Mouse (Mus musculus) hindbrain, embryonic 15.5 days (tissue): ENCODE results near the gene Nfe2l1. TPM values are rescaled to one million over a fixed set of nuclear protein-coding genes. Genes with fewer than 3 reads are reported as not detected.

ENCODE experiments used
- ATAC-seq: fragments of 200-750 bp; cut with Nextera tagmentation; 2 replicates; pipeline ENCODE4 v1.8.0; 2017; ENCODE audit warnings: low read depth, moderate number of reproducible peaks, moderate TSS enrichment; ENCODE audit not compliant: low FRiP score
- H3K27ac ChIP-seq: fragments of 300-500 bp; sonication (generic); replicated peaks from 2 replicates; pipeline ENCODE4 v1.5.1; 2015; ENCODE audit warnings: mild to moderate bottlenecking, inconsistent platforms
- H3K27me3 ChIP-seq: fragments of 300-500 bp; sonication (generic); 2 replicates; pipeline ENCODE4 v1.6.1; 2015; ENCODE audit warnings: control low read depth, inconsistent platforms
- H3K36me3 ChIP-seq: fragments of 300-500 bp; sonication (generic); 2 replicates; pipeline ENCODE4 v1.6.1; 2015; ENCODE audit warnings: control low read depth, inconsistent platforms
- H3K4me1 ChIP-seq: fragments of 300-500 bp; sonication (generic); replicated peaks from 2 replicates; pipeline ENCODE4 v1.6.1; 2015; ENCODE audit warnings: control low read depth, inconsistent platforms
- H3K4me2 ChIP-seq: fragments of 300-500 bp; sonication (generic); 2 replicates; pipeline ENCODE4 v1.6.1; 2015; ENCODE audit warnings: moderate library complexity, mild to moderate bottlenecking, inconsistent platforms
- H3K4me3 ChIP-seq: fragments of 300-500 bp; sonication (generic); 2 replicates; pipeline ENCODE4 v1.5.1; 2015; ENCODE audit warnings: mild to moderate bottlenecking, inconsistent platforms
- H3K9ac ChIP-seq: fragments of 300-500 bp; sonication (generic); 2 replicates; pipeline ENCODE4 v1.6.1; 2015; ENCODE audit warnings: inconsistent platforms
- H3K9me3 ChIP-seq: fragments of 300-500 bp; sonication (generic); 2 replicates; pipeline ENCODE4 v1.6.1; 2016; ENCODE audit warnings: control low read depth, inconsistent platforms
- WGBS: fragments of 180-500 bp; shearing (Covaris S2); methylation state at CpG from one replicate; pipeline ENCODE4 v1.1.7; 2015; 5-methylcytosine and 5-hydroxymethylcytosine counted together
- polyA plus RNA-seq: library from polyadenylated mRNA; unstranded; fragments of >200 nt; fragmentation: Nextera tagmentation; extraction: Ambion mirVana; gene quantifications from 2 replicates; pipeline ENCODE4 v1.2.1, GENCODE M21; 2015

The Nfe2l1 gene
- polyA plus RNA-seq, 1 experiment from 2014 or later = 80.5 TPM

GRCm38 (mm10) chr11:96840290-96840689 is 10.5 kb upstream of the Nfe2l1 start:
- Histone ChIP-seq H3K9ac (no peak overlapping the region), H3K4me1 (no peaks in the 10 kb centered on the region), H3K36me3 (no peaks in the 10 kb centered on the region), H3K27ac (no peak overlapping the region), H3K9me3 (no peaks in the 10 kb centered on the region), H3K27me3 (no peaks in the 10 kb centered on the region), H3K4me3 (no peak overlapping the region), H3K4me2 (no peak overlapping the region)
- no peak for ATAC-seq
- 38% methylated on average over 8 of the region's 8 CpGs for WGBS

GRCm38 (mm10) chr11:96839877-96840276 is 10.1 kb upstream of the Nfe2l1 start:
- H3K4me3 ChIP-seq = no peak overlapping the region
- no peaks in the 10 kb centered on the region for H3K9me3 ChIP-seq
- H3K36me3 ChIP-seq = no peaks in the 10 kb centered on the region
- 81% methylated on average over 3 of the region's 3 CpGs for WGBS
- ATAC-seq = no peak
- H3K4me1 ChIP-seq = no peaks in the 10 kb centered on the region
- no peak overlapping the region for H3K27ac ChIP-seq
- no peak overlapping the region for H3K9ac ChIP-seq
- H3K27me3 ChIP-seq = no peaks in the 10 kb centered on the region
- no peak overlapping the region for H3K4me2 ChIP-seq

- Histone ChIP-seq H3K4me2 (no peak overlapping the region), H3K4me1 (no peaks in the 10 kb centered on the region), H3K9me3 (no peaks in the 10 kb centered on the region), H3K27ac (no peak overlapping the region), H3K36me3 (no peaks in the 10 kb centered on the region), H3K4me3 (no peak overlapping the region), H3K9ac (no peak overlapping the region), H3K27me3 (no peaks in the 10 kb centered on the region)
- no peak for ATAC-seq
- 83% methylated on average over 7 of the region's 7 CpGs for WGBS
Measured at GRCm38 (mm10) chr11:96839428-96839827, 9.7 kb upstream of the Nfe2l1 start.

GRCm38 (mm10) chr11:96838341-96838740 is 8.6 kb upstream of the Nfe2l1 start:
- Histone ChIP-seq H3K36me3 (no peaks in the 10 kb centered on the region), H3K4me3 (no peak overlapping the region), H3K9me3 (no peaks in the 10 kb centered on the region), H3K27ac (no peak overlapping the region), H3K27me3 (no peaks in the 10 kb centered on the region), H3K4me1 (no peaks in the 10 kb centered on the region), H3K9ac (no peak overlapping the region), H3K4me2 (no peak overlapping the region)
- 76% methylated on average over 4 of the region's 4 CpGs for WGBS
- no peak for ATAC-seq

GRCm38 (mm10) chr11:96837298-96837697 is 7.5 kb upstream of the Nfe2l1 start:
- Histone ChIP-seq H3K4me2 (no peak overlapping the region), H3K27ac (no peak overlapping the region), H3K9ac (no peak overlapping the region), H3K4me3 (no peak overlapping the region), H3K9me3 (no peaks in the 10 kb centered on the region), H3K36me3 (no peaks in the 10 kb centered on the region), H3K27me3 (no peaks in the 10 kb centered on the region), H3K4me1 (no peaks in the 10 kb centered on the region)
- WGBS = 30% methylated on average over 9 of the region's 9 CpGs
- ATAC-seq = no peak

GRCm38 (mm10) chr11:96834127-96834526 is 4.4 kb upstream of the Nfe2l1 start:
- no peak for ATAC-seq
- WGBS = 97% methylated on average over 1 of the region's 1 CpGs
- Histone ChIP-seq H3K36me3 (no peaks in the 10 kb centered on the region), H3K27ac (no peak overlapping the region), H3K4me2 (no peak overlapping the region), H3K27me3 (no peaks in the 10 kb centered on the region), H3K9me3 (no peaks in the 10 kb centered on the region), H3K4me3 (no peak overlapping the region), H3K4me1 (peaks cover 5% of the 10 kb centered on the region), H3K9ac (no peak overlapping the region)

- Histone ChIP-seq H3K27me3 (no peaks in the 10 kb centered on the region), H3K4me2 (no peak overlapping the region), H3K4me3 (no peak overlapping the region), H3K9me3 (no peaks in the 10 kb centered on the region), H3K9ac (no peak overlapping the region), H3K27ac (no peak overlapping the region), H3K4me1 (peaks cover 17% of the 10 kb centered on the region), H3K36me3 (no peaks in the 10 kb centered on the region)
- no peak for ATAC-seq
- WGBS = 71% methylated on average over 2 of the region's 2 CpGs
Measured at GRCm38 (mm10) chr11:96832973-96833372, 3.2 kb upstream of the Nfe2l1 start.

GRCm38 (mm10) chr11:96832541-96832940 is 2.8 kb upstream of the Nfe2l1 start:
- no peak for ATAC-seq
- H3K27ac ChIP-seq = no peak overlapping the region
- WGBS = 93% methylated on average over 3 of the region's 3 CpGs
- H3K4me1 ChIP-seq = peaks cover 21% of the 10 kb centered on the region
- H3K36me3 ChIP-seq = no peaks in the 10 kb centered on the region
- H3K4me3 ChIP-seq = no peak overlapping the region
- H3K27me3 ChIP-seq = no peaks in the 10 kb centered on the region
- no peaks in the 10 kb centered on the region for H3K9me3 ChIP-seq
- no peak overlapping the region for H3K9ac ChIP-seq
- H3K4me2 ChIP-seq = no peak overlapping the region

GRCm38 (mm10) chr11:96831516-96831915 is 1.7 kb upstream of the Nfe2l1 start:
- Histone ChIP-seq H3K36me3 (peaks cover 2% of the 10 kb centered on the region; the same call in 1 of the 2 replicates), H3K4me1 (peaks cover 32% of the 10 kb centered on the region), H3K27me3 (no peaks in the 10 kb centered on the region), H3K4me2 (no peak overlapping the region), H3K27ac (0 out of 2 replicates have a peak overlapping the region, but pooled peaks have one; percentile 15), H3K9ac (no peak overlapping the region), H3K9me3 (no peaks in the 10 kb centered on the region), H3K4me3 (no peak overlapping the region)
- 80% methylated on average over 4 of the region's 4 CpGs for WGBS
- no peak for ATAC-seq

- Histone ChIP-seq H3K9ac (peak overlapping the region; percentile 63), H3K4me1 (peaks cover 40% of the 10 kb centered on the region), H3K27me3 (no peaks in the 10 kb centered on the region), H3K9me3 (no peaks in the 10 kb centered on the region), H3K36me3 (peaks cover 2% of the 10 kb centered on the region; the same call in 1 of the 2 replicates), H3K4me3 (peak overlapping the region; percentile 89), H3K4me2 (peak overlapping the region; percentile 62), H3K27ac (peak overlapping the region; percentile 98)
- ATAC-seq = no peak
- 21% methylated on average over 13 of the region's 13 CpGs for WGBS
Measured at GRCm38 (mm10) chr11:96830539-96831216, 910 bp upstream of the Nfe2l1 start.

GRCm38 (mm10) chr11:96829403-96829812 is 360 bp downstream of the Nfe2l1 start:
- Histone ChIP-seq H3K4me2 (peak overlapping the region; percentile 86), H3K9ac (peak overlapping the region; percentile 83), H3K36me3 (peaks cover 2% of the 10 kb centered on the region; the same call in 1 of the 2 replicates), H3K27ac (peak overlapping the region; percentile 97), H3K27me3 (no peaks in the 10 kb centered on the region), H3K4me3 (peak overlapping the region; percentile 89), H3K4me1 (peaks cover 53% of the 10 kb centered on the region), H3K9me3 (no peaks in the 10 kb centered on the region)
- under 1% methylated on average over 32 of the region's 33 CpGs for WGBS
- ATAC-seq = peak; percentile 27

- H3K4me1 ChIP-seq = peaks cover 56% of the 10 kb centered on the region
- H3K27ac ChIP-seq = peak overlapping the region; percentile 97
- peak overlapping the region; percentile 83 for H3K9ac ChIP-seq
- ATAC-seq = no peak
- H3K9me3 ChIP-seq = no peaks in the 10 kb centered on the region
- WGBS = 22% methylated on average over 10 of the region's 10 CpGs
- peaks cover 2% of the 10 kb centered on the region; the same call in 1 of the 2 replicates for H3K36me3 ChIP-seq
- no peaks in the 10 kb centered on the region for H3K27me3 ChIP-seq
- peak overlapping the region; percentile 86 for H3K4me2 ChIP-seq
- H3K4me3 ChIP-seq = peak overlapping the region; percentile 89
Measured at GRCm38 (mm10) chr11:96828881-96829280, 887 bp downstream of the Nfe2l1 start.
